Mouse (Mus musculus): ENCODE results near the gene Fbxl3. TPM values are rescaled to one million over a fixed set of nuclear protein-coding genes. Genes with fewer than 3 reads are reported as not detected.

The Fbxl3 gene
- polyA plus RNA-seq, 1 experiment from 2014 or later, result 21.4 TPM

- Histone ChIP-seq H3K9ac (no peak overlapping the region), H3K27ac (no peak overlapping the region), H3K4me1 (no peaks in the 10 kb centered on the region), H3K27me3 (replicated peaks) (no peaks in the 10 kb centered on the region), H3K4me3 (no peak overlapping the region), H3K36me3 (replicated peaks) (peaks cover 6% of the 10 kb centered on the region; the same call in 1 of the 2 replicates), H3K9me3 (no peaks in the 10 kb centered on the region), H3K4me2 (no peak overlapping the region)
- no peak for ATAC-seq (replicated peaks)
- WGBS, result 84% methylated on average over 16 of the region's 16 CpGs
Measured at GRCm38 (mm10) chr14:103078006-103078912, 21.1 kb downstream of the Fbxl3 start.

GRCm38 (mm10) chr14:103077272-103078005 lies 21.9 kb downstream of the Fbxl3 start:
- H3K4me1 ChIP-seq, result no peaks in the 10 kb centered on the region
- WGBS, result 93% methylated on average over 9 of the region's 9 CpGs
- ATAC-seq (replicated peaks), result no peak
- H3K9ac ChIP-seq, result no peak overlapping the region
- H3K4me3 ChIP-seq, result no peak overlapping the region
- no peaks in the 10 kb centered on the region for H3K36me3 ChIP-seq (replicated peaks)
- no peaks in the 10 kb centered on the region for H3K27me3 ChIP-seq (replicated peaks)
- no peaks in the 10 kb centered on the region for H3K9me3 ChIP-seq
- H3K4me2 ChIP-seq, result no peak overlapping the region
- no peak overlapping the region for H3K27ac ChIP-seq

DNA sequence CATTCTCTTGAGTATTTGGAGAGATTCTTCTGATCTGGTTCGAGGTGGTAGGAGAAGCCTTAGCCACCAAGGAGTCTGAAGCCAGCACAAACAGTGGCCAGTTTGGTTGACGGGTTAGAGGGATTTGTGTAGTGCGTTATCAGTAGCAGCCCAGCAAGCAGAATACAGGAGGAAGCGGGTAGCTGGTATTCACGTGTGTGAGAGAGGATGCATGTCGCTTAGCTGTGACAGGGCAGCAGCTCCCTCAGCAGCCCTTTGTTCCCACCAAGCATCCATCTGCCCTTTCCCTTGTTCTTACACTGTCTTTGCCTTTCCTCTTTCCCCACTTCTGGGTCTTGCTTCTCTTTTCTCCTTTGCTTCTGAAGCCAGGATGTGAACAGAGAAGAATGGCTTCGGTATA lies 24.2 kb downstream of the Fbxl3 start:
- H3K9me3 ChIP-seq, result no peaks in the 10 kb centered on the region
- WGBS, result 65% methylated on average over 7 of the region's 7 CpGs

GRCm38 (mm10) chr14:103073825-103074224 lies 25.5 kb downstream of the Fbxl3 start:
- Histone ChIP-seq H3K27ac (no peak overlapping the region), H3K9me3 (no peaks in the 10 kb centered on the region), H3K36me3 (replicated peaks) (no peaks in the 10 kb centered on the region), H3K4me2 (no peak overlapping the region), H3K27me3 (replicated peaks) (no peaks in the 10 kb centered on the region), H3K4me1 (peaks cover 12% of the 10 kb centered on the region), H3K4me3 (no peak overlapping the region), H3K9ac (no peak overlapping the region)
- 78% methylated on average over 8 of the region's 8 CpGs for WGBS
- no peak for ATAC-seq (replicated peaks)

More for the DNA sequence above, 24.2 kb downstream of the Fbxl3 start:
- H3K27me3 ChIP-seq (replicated peaks), result no peaks in the 10 kb centered on the region
- no peak overlapping the region for H3K9ac ChIP-seq
- no peak for ATAC-seq (replicated peaks)
- peaks cover 6% of the 10 kb centered on the region for H3K4me1 ChIP-seq
- H3K36me3 ChIP-seq (replicated peaks), result no peaks in the 10 kb centered on the region
- no peak overlapping the region for H3K27ac ChIP-seq
- no peak overlapping the region for H3K4me3 ChIP-seq
- no peak overlapping the region for H3K4me2 ChIP-seq

- ATAC-seq (replicated peaks), result no peak
- WGBS, result 91% methylated on average over 4 of the region's 4 CpGs
- no peak overlapping the region for H3K9ac ChIP-seq
- no peaks in the 10 kb centered on the region for H3K36me3 ChIP-seq (replicated peaks)
- H3K4me3 ChIP-seq, result no peak overlapping the region
- no peaks in the 10 kb centered on the region for H3K9me3 ChIP-seq
- no peak overlapping the region for H3K27ac ChIP-seq
- no peaks in the 10 kb centered on the region for H3K27me3 ChIP-seq (replicated peaks)
- H3K4me2 ChIP-seq, result no peak overlapping the region
- peaks cover 12% of the 10 kb centered on the region for H3K4me1 ChIP-seq
Measured at GRCm38 (mm10) chr14:103072731-103073130, 26.6 kb downstream of the Fbxl3 start.

- no peak overlapping the region for H3K4me2 ChIP-seq
- no peak for ATAC-seq (replicated peaks)
- 93% methylated on average over 12 of the region's 12 CpGs for WGBS
Measured at GRCm38 (mm10) chr14:103071471-103071870, 27.9 kb downstream of the Fbxl3 start.

GRCm38 (mm10) chr14:103070790-103071189 lies 28.6 kb downstream of the Fbxl3 start:
- 3% methylated on average over 10 of the region's 10 CpGs for WGBS
- no peak for ATAC-seq (replicated peaks)
- Histone ChIP-seq H3K36me3 (replicated peaks) (no peaks in the 10 kb centered on the region), H3K4me3 (peak overlapping the region; percentile 75), H3K27me3 (replicated peaks) (no peaks in the 10 kb centered on the region), H3K9ac (peak overlapping the region; percentile 65), H3K4me1 (peaks cover 12% of the 10 kb centered on the region), H3K4me2 (peak overlapping the region; percentile 69), H3K27ac (0 out of 2 replicates have a peak overlapping the region, but pooled peaks have one; percentile 84), H3K9me3 (no peaks in the 10 kb centered on the region)

More at GRCm38 (mm10) chr14:103071471-103071870, 27.9 kb downstream of the Fbxl3 start:
- no peaks in the 10 kb centered on the region for H3K27me3 ChIP-seq (replicated peaks)
- H3K36me3 ChIP-seq (replicated peaks), result no peaks in the 10 kb centered on the region
- H3K4me1 ChIP-seq, result peaks cover 12% of the 10 kb centered on the region
- H3K9ac ChIP-seq, result no peak overlapping the region
- no peaks in the 10 kb centered on the region for H3K9me3 ChIP-seq
- no peak overlapping the region for H3K4me3 ChIP-seq
- H3K27ac ChIP-seq, result no peak overlapping the region

DNA sequence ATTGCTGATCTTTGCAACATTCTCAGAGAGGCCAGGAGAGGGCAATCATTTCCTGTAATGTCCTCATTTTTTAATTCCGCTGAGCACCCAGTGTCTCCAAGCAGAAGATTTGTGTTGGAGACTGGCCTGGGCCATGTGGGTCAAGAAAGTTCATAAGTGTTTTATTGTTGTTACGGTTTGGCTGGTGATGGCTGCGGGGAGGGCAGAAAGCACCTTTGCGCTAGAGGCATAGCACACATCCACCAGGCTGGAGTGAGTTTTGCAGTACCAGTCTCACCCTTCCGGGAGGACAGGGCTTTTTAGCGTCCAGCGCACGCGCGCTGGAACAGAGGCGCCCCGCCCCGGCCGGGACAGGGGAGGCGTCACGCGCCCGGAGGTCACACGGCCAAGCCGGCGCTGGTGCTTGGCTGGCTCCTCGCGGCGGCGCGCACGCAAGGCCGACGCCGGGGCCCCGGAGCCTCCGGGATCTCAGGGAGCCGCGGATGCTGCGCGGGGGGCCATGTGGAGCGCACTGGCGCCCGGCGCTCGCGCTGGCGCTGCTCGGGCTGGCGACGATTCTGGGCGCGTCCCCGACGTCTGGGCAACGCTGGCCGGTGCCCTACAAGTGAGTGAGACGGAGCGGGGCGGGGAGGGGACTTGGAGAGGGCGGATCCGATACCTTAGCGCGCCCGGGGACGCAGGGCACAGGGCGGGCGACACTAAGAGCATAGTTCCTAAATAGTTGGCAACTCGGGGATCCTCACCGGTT lies 29.3 kb downstream of the Fbxl3 start, which contains the start of gene Cln5:
Gene Cln5, plus strand, starts transcription at position 353 of the 748 bp plus-strand sequence.
- Histone ChIP-seq H3K4me1 (peaks cover 12% of the 10 kb centered on the region), H3K9ac (peak within 1 kb of the TSS; percentile 65), H3K36me3 (replicated peaks) (no peaks in the 10 kb centered on the region), H3K4me3 (peak within 1 kb of the TSS; percentile 75), H3K4me2 (peak within 1 kb of the TSS; percentile 69), H3K9me3 (no peaks in the 10 kb centered on the region), H3K27me3 (replicated peaks) (no peaks in the 10 kb centered on the region), H3K27ac (peak within 1 kb of the TSS; percentile 84)
- WGBS, result under 1% methylated on average over 65 of the region's 65 CpGs
- ATAC-seq (replicated peaks), result peak; percentile 97

DNA sequence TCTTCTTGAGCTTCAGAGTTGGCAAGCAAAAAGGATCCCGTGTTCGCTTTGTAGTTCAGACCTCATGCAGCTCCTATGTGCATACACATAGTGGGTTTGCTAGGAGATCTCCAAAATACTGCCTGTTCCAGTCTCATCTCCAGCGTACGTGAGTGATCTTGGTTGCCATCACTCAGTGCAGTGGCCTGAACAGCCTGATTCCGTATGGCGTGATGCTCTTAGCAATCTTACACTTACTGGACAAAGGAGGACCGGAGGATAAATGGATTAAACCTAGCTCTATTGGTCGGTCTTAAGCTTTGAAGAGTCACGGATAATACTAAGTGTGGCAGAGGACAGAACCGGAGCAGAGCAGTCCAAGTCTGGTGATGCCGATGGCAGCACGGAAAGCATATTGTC lies 29.9 kb downstream of the Fbxl3 start:
- 9% methylated on average over 12 of the region's 12 CpGs for WGBS
- H3K27me3 ChIP-seq (replicated peaks), result no peaks in the 10 kb centered on the region
- peak overlapping the region; percentile 69 for H3K4me2 ChIP-seq
- peak overlapping the region; percentile 84 for H3K27ac ChIP-seq
- H3K9me3 ChIP-seq, result no peaks in the 10 kb centered on the region
- ATAC-seq (replicated peaks), result no peak; the same call in none of the 2 replicates
- H3K36me3 ChIP-seq (replicated peaks), result no peaks in the 10 kb centered on the region
- H3K4me1 ChIP-seq, result peaks cover 12% of the 10 kb centered on the region
- H3K9ac ChIP-seq, result peak overlapping the region; percentile 65
- H3K4me3 ChIP-seq, result peak overlapping the region; percentile 75

DNA sequence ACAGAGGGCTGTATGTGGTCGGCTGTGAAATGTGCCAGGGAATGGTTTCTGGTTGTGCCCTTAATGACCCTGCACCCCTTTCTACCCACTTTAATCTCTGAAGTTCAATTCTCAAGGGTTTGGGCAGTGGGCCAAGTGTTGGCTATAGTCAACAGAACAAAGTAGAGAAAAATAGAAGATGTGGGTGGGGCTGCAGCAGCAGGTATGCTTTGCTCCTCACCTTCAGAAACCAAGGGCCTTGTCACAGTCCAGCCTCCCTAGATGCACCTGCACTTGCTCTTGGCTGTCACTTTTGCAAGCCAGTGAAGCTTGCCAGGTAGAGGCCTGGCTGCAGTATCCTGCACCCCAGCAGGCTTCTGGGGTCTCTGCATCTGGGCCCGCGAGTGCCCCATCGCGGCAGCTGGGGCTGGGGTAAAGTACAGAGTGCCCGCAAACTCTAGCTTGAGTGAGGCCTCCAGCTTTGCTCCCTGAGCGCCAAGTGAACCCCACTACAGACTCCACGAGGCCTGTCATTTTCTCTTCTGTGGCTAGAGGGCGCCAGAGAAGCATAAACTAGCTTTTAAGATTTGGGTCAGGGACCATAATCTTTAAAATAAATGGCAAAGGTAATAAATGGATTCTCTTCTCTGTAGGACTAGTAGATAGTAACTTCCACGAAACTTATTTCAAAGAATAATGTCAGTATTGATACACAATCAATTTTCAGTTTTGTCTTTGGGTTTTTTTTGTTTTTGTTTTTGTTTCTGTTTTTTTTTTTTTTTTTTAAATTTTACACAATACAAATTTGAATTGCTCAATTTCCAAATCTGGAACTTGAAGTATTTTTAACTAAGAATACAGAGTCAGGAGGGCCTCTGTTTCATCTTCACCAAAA lies 33.8 kb downstream of the Fbxl3 start:
- Histone ChIP-seq H3K9me3 (no peaks in the 10 kb centered on the region), H3K4me1 (peaks cover 6% of the 10 kb centered on the region), H3K4me3 (no peak overlapping the region), H3K27ac (no peak overlapping the region), H3K4me2 (no peak overlapping the region), H3K27me3 (replicated peaks) (no peaks in the 10 kb centered on the region), H3K36me3 (replicated peaks) (no peaks in the 10 kb centered on the region), H3K9ac (no peak overlapping the region)
- ATAC-seq (replicated peaks), result no peak
- 12% methylated on average over 10 of the region's 10 CpGs for WGBS

GRCm38 (mm10) chr14:103059495-103059894 lies 39.9 kb downstream of the Fbxl3 start:
- no peak overlapping the region for H3K4me3 ChIP-seq
- H3K36me3 ChIP-seq (replicated peaks), result no peaks in the 10 kb centered on the region
- H3K4me2 ChIP-seq, result no peak overlapping the region
- H3K4me1 ChIP-seq, result no peaks in the 10 kb centered on the region
- no peak overlapping the region for H3K9ac ChIP-seq
- H3K27ac ChIP-seq, result no peak overlapping the region
- no peak for ATAC-seq (replicated peaks)
- H3K27me3 ChIP-seq (replicated peaks), result no peaks in the 10 kb centered on the region
- 83% methylated on average over 10 of the region's 10 CpGs for WGBS
- H3K9me3 ChIP-seq, result no peaks in the 10 kb centered on the region
